Mouse (Mus musculus): ENCODE measurements around the gene Pcnt.

The Pcnt gene

DNA sequence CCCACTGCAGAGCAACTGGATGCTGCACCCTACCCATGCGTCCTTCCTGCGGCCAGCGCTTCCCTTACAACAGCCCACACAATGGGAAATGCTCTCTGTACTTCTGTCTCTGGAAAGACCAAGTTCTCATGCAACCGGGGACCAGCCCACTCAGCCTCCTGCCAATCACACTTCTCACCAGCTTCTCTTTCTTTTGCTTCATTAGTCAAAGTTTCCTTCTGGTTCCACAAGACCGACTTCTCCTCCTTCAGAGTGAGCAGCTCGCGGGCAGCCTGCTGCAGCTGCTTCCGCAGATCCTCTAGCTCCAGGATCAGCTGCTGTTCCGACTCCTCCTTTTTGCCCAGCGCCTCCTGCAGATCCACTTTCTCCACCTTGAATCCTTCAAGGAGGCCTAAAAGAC, 34.1 kb downstream of the Pcnt start:
- no peak for DNase-seq (ENCODE audit: low read depth)

DNA sequence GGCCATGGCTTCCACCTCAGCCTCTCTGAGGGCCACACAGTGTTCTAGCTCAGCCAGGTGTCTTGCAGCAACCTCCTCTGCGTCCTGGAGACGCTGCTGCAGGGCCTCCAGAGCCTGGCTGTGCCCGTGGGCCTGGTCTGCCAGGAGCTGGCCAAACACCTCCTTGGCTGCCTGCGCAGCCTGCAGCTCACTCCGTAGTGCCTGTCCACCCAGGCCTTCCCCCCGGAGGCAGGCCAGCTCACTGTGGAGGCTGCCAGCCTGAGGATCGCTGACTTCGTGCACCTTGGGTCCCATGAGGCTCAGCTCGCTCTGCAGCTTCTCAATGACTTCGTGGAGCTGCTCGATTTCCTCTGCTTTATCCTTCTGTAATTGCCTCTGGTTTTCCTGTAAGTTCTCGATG, 50.0 kb downstream of the Pcnt start:
- no peak for DNase-seq (ENCODE audit: low read depth)

GRCm38 (mm10) chr10:76391786-76392185, 50.8 kb downstream of the Pcnt start:
- DNase-seq (ENCODE audit: low read depth) = no peak

GRCm38 (mm10) chr10:76391166-76391565, 51.4 kb downstream of the Pcnt start:
- DNase-seq (ENCODE audit: low read depth) = no peak

- no peak for DNase-seq (ENCODE audit: low read depth)
Observed at GRCm38 (mm10) chr10:76374981-76375380, 67.6 kb downstream of the Pcnt start.

DNA sequence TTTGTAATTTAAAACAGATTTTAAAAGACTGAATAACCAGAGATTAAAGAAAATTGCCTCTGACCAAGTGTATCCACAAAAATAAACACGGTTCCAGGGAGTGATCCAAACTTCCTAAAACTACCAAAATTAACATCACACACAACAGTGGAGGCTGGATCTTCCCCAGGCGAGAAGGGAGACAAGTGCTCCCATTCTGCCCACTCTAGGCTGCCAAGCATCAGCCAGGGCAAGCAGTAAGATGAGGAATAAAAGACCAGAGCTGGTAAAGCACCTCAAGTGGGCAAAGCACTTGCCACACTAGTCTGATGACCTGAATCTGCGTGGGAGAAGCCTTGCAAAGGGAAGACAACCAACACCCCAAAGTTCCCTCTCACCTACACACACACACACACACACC, 70.8 kb downstream of the Pcnt start:
- DNase-seq (ENCODE audit: low read depth) = no peak

- no peak for DNase-seq (ENCODE audit: low read depth)
Observed at GRCm38 (mm10) chr10:76368766-76369165, 73.8 kb downstream of the Pcnt start.

DNA sequence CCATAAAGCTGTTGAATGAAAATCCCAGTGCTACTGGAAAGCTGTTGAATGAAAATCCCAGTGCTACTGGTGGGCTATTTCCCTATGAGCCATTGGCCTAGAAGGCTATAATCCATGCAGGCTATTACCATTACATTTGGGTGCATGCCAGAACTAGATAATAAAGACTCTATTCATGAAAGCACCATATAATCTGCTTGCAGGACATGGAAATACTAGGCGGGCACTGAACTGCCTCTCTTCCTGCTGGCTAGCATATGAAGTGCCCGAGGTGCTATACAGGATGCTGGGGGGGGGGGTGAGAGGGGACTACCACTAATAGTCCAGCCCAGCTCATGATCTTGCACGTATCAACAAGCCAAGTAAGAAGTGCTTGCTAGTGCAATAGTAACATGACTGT, 79.4 kb downstream of the Pcnt start:
- no peak for DNase-seq (ENCODE audit: low read depth)

- DNase-seq (ENCODE audit: low read depth) = peak; percentile 70
Observed at GRCm38 (mm10) chr10:76358468-76358867, 84.1 kb downstream of the Pcnt start.

DNA sequence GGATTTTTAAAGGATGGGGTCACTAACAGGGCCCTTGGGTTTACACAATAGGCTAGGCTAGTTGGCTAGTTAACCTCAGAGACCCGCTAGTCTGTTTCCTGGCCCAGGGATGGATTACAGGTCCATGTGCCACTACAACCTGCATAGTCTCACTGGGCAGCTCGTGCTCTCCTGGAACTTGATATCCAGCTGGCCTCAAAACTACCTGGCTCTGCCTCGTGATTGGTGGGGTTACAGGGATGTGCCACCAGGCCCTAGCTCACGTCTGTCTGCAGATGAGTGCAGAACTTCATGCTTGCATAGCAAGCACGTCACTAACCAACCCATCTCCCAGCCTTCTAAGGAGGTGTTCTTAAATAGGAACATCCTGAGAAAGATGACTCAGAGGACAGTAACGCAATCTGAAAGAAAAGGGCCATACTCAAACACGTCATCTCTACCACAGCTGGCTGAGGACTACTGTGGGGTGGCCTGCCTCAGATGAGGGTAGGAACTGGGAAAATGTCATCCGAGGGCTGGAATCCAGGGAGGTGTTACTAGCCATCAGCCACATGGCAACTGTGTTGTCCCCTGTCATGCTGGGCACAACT, 85.2 kb downstream of the Pcnt start:
- DNase-seq (ENCODE audit: low read depth) = no peak

- DNase-seq (ENCODE audit: low read depth) = no peak
Observed at GRCm38 (mm10) chr10:76354974-76355373, 87.6 kb downstream of the Pcnt start.

GRCm38 (mm10) chr10:76353986-76354385, 88.6 kb downstream of the Pcnt start:
- no peak for DNase-seq (ENCODE audit: low read depth)

- no peak for DNase-seq (ENCODE audit: low read depth)
Observed at GRCm38 (mm10) chr10:76351953-76352352, 90.6 kb downstream of the Pcnt start.

DNA sequence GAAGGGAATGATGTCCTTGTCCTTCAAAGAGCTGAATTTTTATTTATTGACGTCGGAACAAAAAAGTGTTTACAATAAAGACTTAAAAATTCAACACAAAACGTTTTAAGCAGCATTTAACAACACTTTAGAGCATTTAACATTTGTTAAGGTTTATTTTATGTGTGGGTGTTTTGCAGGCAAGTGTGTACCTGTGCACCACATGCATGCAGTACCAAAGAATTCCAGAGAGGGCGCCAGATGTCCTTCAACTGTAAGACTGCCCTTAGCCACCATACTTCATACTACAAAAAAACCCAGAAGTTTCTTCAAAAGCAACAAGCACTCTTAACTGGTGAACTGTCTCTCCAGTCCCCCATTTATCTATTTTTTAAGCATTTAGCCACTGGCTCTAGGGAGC, 96.0 kb downstream of the Pcnt start:
- no peak for DNase-seq (ENCODE audit: low read depth)

- no peak for DNase-seq (ENCODE audit: low read depth)
Observed at GRCm38 (mm10) chr10:76346043-76346491, 96.5 kb downstream of the Pcnt start.

GRCm38 (mm10) chr10:76345540-76345902, 97.1 kb downstream of the Pcnt start:
- peak; percentile 19 for DNase-seq (ENCODE audit: low read depth)

GRCm38 (mm10) chr10:76344711-76345539, 97.7 kb downstream of the Pcnt start, which contains the start of gene Dip2a:
Gene Dip2a, minus strand, starts transcription at chr10:76345291.
- DNase-seq (ENCODE audit: low read depth) = peak; percentile 62

DNA sequence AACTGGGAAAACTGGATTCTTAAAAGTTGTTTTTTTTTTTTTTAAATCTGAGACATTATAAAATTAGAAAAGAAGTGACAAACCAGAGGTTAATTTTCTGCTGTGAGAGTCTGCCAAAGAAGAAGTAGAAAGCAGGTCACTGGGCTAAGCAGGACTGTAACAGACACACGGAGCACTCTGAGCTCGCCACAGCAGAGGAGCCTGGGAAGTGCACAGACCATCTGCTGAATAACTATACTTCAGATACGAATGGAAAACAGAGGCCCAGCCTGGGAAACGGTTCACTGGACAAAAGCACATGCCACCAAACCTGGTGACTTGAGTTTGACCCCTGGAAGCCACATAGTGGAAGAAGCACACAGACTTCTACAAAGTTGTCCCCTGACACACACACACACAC, 108.2 kb downstream of the Pcnt start:
- no peak for DNase-seq (ENCODE audit: low read depth)

GRCm38 (mm10) chr10:76332040-76332439, 110.5 kb downstream of the Pcnt start:
- no peak for DNase-seq (ENCODE audit: low read depth)

- no peak for DNase-seq (ENCODE audit: low read depth)
Observed at GRCm38 (mm10) chr10:76329093-76329492, 113.5 kb downstream of the Pcnt start.

DNA sequence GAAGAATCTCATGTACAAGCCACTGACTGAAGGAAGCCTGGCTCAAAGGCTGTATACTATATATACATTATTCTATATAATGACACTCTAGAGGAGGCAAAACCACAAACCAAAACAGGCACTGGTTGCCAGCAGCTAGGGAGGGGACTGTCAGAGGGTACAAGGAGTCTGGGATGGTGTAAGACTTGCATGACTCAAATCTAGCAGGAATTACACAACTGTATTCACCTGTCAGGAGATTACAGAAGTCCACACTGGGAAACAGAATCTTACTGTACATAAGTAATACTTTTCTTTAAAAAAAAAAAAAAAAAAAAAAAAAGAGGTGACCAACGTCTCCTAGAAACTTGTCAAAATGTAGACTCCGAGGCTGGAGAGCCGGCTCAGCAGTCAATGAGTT, 114.0 kb downstream of the Pcnt start:
- DNase-seq (ENCODE audit: low read depth) = no peak

GRCm38 (mm10) chr10:76326304-76327006, 116.1 kb downstream of the Pcnt start:
- DNase-seq (ENCODE audit: low read depth) = no peak

DNA sequence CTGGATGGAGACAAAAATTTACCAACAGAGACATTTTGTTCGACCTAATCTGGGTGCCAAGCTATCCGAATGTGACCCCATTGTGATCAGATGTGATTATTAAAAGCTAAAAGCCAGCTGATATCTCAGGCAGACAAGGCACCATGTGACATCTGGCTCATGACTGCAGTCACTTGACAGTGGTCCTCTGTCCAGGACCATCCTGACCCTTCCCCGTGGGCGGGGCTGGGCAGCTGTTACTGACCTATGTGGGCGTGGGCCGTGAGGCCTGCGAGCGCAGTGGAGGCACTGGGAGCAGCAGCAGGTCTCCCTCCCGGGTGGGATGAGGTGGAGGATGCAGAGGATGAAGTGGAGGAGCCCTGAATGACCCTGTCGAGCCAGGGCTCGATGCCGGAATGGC, 125.0 kb downstream of the Pcnt start:
- DNase-seq (ENCODE audit: low read depth) = no peak

Measured in fibroblast of lung, adult 2 months (primary cell).